Mouse (Mus musculus) kidney, embryonic 15.5 days (tissue): ENCODE results near the gene Fam160a2. TPM values are rescaled to one million over a fixed set of nuclear protein-coding genes. Genes with fewer than 3 reads are reported as not detected.

Source experiments
- ATAC-seq: fragments of 200-750 bp; cut with Nextera tagmentation; replicated peaks from 2 replicates; pipeline ENCODE4 v1.8.0; 2017; ENCODE audit warnings: moderate TSS enrichment; ENCODE audit not compliant: low FRiP score
- H3K27ac ChIP-seq: fragments of 300-500 bp; sonication (generic); 2 replicates; pipeline ENCODE4 v1.5.1; 2015; ENCODE audit warnings: mild to moderate bottlenecking, inconsistent platforms
- H3K27me3 ChIP-seq: fragments of 300-500 bp; sonication (generic); 2 replicates; pipeline ENCODE4 v1.6.1; 2015; ENCODE audit warnings: inconsistent platforms
- H3K36me3 ChIP-seq: fragments of 300-500 bp; sonication (generic); 2 replicates; pipeline ENCODE4 v1.6.1; 2015; ENCODE audit warnings: inconsistent platforms
- H3K4me1 ChIP-seq: fragments of 300-500 bp; sonication (generic); 2 replicates; pipeline ENCODE4 v1.6.1; 2015; ENCODE audit warnings: inconsistent platforms
- H3K4me2 ChIP-seq: fragments of 300-500 bp; sonication (generic); 2 replicates; pipeline ENCODE4 v1.6.1; 2015; ENCODE audit warnings: moderate library complexity, mild to moderate bottlenecking, inconsistent platforms
- H3K4me3 ChIP-seq: fragments of 300-500 bp; sonication (generic); replicated peaks from 2 replicates; pipeline ENCODE4 v1.5.1; 2015; ENCODE audit warnings: mild to moderate bottlenecking, inconsistent platforms
- H3K9ac ChIP-seq: fragments of 300-500 bp; sonication (generic); 2 replicates; pipeline ENCODE4 v1.6.1; 2015; ENCODE audit warnings: mild to moderate bottlenecking, inconsistent platforms
- H3K9me3 ChIP-seq: fragments of 300-500 bp; sonication (generic); replicated peaks from 2 replicates; pipeline ENCODE4 v1.6.1; 2016; ENCODE audit warnings: inconsistent platforms
- WGBS: fragments of 180-500 bp; shearing (Covaris S2); methylation state at CpG from one replicate; pipeline ENCODE4 v1.1.7; 2015; ENCODE audit warnings: mixed read lengths; 5-methylcytosine and 5-hydroxymethylcytosine counted together
- polyA plus RNA-seq: library from polyadenylated mRNA; unstranded; fragments of >200 nt; fragmentation: Nextera tagmentation; extraction: Ambion mirVana; gene quantifications from 2 replicates; pipeline ENCODE4 v1.2.1, GENCODE M21; 2015

The Fam160a2 gene
- polyA plus RNA-seq: 39.1 and 47.4 TPM in 2 replicates

GRCm38 (mm10) chr7:105399935-105400624 lies at the start of gene Fam160a2:
Gene Fam160a2 (minus strand): TSS chr7:105400054.
- WGBS: 1% methylated on average over 54 of the region's 55 CpGs
- Histone ChIP-seq H3K4me3 (peak within 1 kb of the TSS; percentile 90), H3K27ac (peak within 1 kb of the TSS; percentile 91), H3K27me3 (no peaks in the 10 kb centered on the region), H3K36me3 (0 out of 2 replicates have a peak, but pooled peaks cover 4% of the 10 kb centered on the region), H3K9me3 (no peaks in the 10 kb centered on the region), H3K4me2 (peak within 1 kb of the TSS; percentile 79), H3K9ac (peak within 1 kb of the TSS; percentile 85), H3K4me1 (peaks cover 15% of the 10 kb centered on the region)
- ATAC-seq: peak; percentile 99

GRCm38 (mm10) chr7:105445076-105445475 lies 45.2 kb upstream of the Fam160a2 start:
- Histone ChIP-seq H3K4me1 (no peaks in the 10 kb centered on the region), H3K4me2 (no peak overlapping the region), H3K36me3 (no peaks in the 10 kb centered on the region), H3K27me3 (no peaks in the 10 kb centered on the region), H3K9me3 (no peaks in the 10 kb centered on the region), H3K9ac (no peak overlapping the region), H3K4me3 (no peak overlapping the region), H3K27ac (no peak overlapping the region)
- WGBS: 62% methylated on average over 3 of the region's 3 CpGs
- no peak for ATAC-seq

DNA sequence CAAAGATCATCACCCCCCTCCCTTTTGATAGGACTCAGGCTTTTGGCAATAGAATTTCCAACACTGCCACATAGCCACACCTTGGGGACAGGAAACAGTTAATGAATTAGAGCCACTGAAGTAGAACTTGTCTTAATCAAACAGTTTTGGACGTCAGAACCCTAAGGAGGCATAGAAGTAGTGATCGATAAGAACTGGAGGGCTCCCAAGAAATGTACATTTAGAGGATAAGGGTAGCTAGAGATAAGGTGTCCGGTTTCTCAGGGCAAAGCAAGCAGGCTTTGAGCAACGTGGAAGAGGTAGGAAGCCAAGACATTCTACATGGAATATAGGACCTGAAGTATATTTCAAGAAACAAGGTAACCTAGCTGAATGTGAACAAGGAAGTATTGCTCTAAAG lies 41.6 kb upstream of the Fam160a2 start:
- H3K36me3 ChIP-seq: no peaks in the 10 kb centered on the region
- H3K27ac ChIP-seq: no peak overlapping the region
- H3K9ac ChIP-seq: no peak overlapping the region
- no peak overlapping the region for H3K4me3 ChIP-seq
- no peaks in the 10 kb centered on the region for H3K27me3 ChIP-seq
- no peak for ATAC-seq
- no peaks in the 10 kb centered on the region for H3K9me3 ChIP-seq
- H3K4me1 ChIP-seq: no peaks in the 10 kb centered on the region
- 52% methylated on average over 4 of the region's 4 CpGs for WGBS
- H3K4me2 ChIP-seq: no peak overlapping the region

DNA sequence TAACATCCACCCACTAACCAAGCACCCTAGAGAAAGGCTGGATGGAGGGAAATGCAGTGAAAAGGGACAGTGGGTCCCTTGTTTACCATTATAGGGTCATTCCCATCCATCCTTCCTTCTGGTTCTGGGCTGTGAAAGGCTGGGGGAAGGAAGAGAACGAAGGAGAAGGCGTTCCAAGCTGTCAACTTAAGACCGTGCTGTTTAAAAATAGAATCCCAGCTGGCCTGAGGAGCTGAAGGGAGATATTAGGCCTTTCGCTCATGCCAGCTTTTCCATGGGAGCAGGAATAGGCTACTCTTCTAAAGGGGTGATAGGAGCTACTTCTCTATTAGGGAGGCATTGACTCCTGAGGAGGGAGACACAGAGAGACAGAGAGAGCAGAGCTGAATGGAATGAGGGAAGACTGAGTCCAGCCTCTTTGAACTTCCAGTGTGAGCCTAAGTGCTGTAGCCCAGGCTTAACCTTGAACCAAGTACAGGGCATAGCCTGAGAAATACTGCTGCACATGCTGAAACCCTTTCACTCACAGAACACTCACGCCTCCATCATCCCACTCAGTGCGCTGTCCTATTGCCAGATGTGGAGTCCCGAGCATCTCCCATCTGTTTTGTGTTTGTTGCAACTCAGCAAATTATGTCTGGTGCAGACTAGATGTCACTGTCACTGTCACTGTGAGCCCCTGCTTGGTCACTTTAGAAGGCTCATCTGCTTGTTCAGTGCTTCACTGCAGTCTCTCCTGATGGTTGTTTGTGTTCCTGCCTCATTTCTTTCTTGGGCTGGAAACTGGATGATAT lies 38.3 kb upstream of the Fam160a2 start:
- Histone ChIP-seq H3K4me2 (no peak overlapping the region), H3K36me3 (no peaks in the 10 kb centered on the region), H3K4me3 (no peak overlapping the region), H3K27ac (no peak overlapping the region), H3K27me3 (no peaks in the 10 kb centered on the region), H3K4me1 (no peaks in the 10 kb centered on the region), H3K9me3 (no peaks in the 10 kb centered on the region), H3K9ac (no peak overlapping the region)
- ATAC-seq: no peak
- 71% methylated on average over 7 of the region's 7 CpGs for WGBS

DNA sequence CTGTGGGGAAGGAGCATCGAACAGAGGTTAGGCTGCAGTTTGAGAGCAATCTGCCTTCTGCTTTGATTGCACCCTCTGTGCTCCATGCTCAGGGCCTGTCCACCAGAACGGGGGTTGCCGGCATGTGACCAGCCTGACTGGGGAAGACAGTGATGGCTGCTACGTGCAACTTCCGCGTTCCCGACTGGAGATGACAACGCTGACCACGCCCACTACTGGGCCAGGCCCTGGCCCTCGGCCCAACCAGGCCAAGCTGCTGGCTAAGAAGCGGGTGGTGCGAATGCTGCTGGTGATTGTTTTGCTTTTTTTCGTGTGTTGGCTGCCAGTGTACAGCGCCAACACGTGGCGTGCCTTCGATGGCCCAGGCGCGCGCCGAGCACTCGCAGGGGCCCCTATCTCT lies 34.9 kb upstream of the Fam160a2 start:
- ATAC-seq: no peak
- Histone ChIP-seq H3K4me1 (no peaks in the 10 kb centered on the region), H3K27me3 (no peaks in the 10 kb centered on the region), H3K9ac (no peak overlapping the region), H3K4me3 (no peak overlapping the region), H3K36me3 (no peaks in the 10 kb centered on the region), H3K27ac (no peak overlapping the region), H3K9me3 (no peaks in the 10 kb centered on the region), H3K4me2 (no peak overlapping the region)
- WGBS: 75% methylated on average over 22 of the region's 22 CpGs

GRCm38 (mm10) chr7:105433859-105434258 lies 34.0 kb upstream of the Fam160a2 start:
- WGBS: 88% methylated on average over 17 of the region's 17 CpGs
- H3K27me3 ChIP-seq: no peaks in the 10 kb centered on the region
- no peak for ATAC-seq
- no peak overlapping the region for H3K27ac ChIP-seq
- no peak overlapping the region for H3K9ac ChIP-seq
- no peaks in the 10 kb centered on the region for H3K4me1 ChIP-seq
- no peaks in the 10 kb centered on the region for H3K36me3 ChIP-seq
- H3K9me3 ChIP-seq: no peaks in the 10 kb centered on the region
- H3K4me3 ChIP-seq: no peak overlapping the region
- no peak overlapping the region for H3K4me2 ChIP-seq

GRCm38 (mm10) chr7:105432058-105432457 lies 32.2 kb upstream of the Fam160a2 start:
- Histone ChIP-seq H3K9ac (no peak overlapping the region), H3K27me3 (peaks cover 8% of the 10 kb centered on the region; the same call in 1 of the 2 replicates), H3K4me3 (no peak overlapping the region), H3K9me3 (no peaks in the 10 kb centered on the region), H3K27ac (no peak overlapping the region), H3K4me2 (no peak overlapping the region), H3K36me3 (no peaks in the 10 kb centered on the region), H3K4me1 (no peaks in the 10 kb centered on the region)
- peak; percentile 88 for ATAC-seq
- WGBS: 40% methylated on average over 1 of the region's 1 CpGs

- WGBS: 1% methylated on average over 11 of the region's 11 CpGs
- H3K9ac ChIP-seq: peak overlapping the region; percentile 17; the same call in 1 of the 2 replicates
- no peak overlapping the region for H3K27ac ChIP-seq
- H3K36me3 ChIP-seq: no peaks in the 10 kb centered on the region
- no peaks in the 10 kb centered on the region for H3K9me3 ChIP-seq
- H3K4me3 ChIP-seq: peak overlapping the region; percentile 43
- peaks cover 11% of the 10 kb centered on the region for H3K4me1 ChIP-seq
- peaks cover 42% of the 10 kb centered on the region for H3K27me3 ChIP-seq
- H3K4me2 ChIP-seq: peak overlapping the region; percentile 82
- peak; percentile 73 for ATAC-seq
These were observed 26.2 kb upstream of the Fam160a2 start for GRCm38 (mm10) chr7:105426051-105426450.

DNA sequence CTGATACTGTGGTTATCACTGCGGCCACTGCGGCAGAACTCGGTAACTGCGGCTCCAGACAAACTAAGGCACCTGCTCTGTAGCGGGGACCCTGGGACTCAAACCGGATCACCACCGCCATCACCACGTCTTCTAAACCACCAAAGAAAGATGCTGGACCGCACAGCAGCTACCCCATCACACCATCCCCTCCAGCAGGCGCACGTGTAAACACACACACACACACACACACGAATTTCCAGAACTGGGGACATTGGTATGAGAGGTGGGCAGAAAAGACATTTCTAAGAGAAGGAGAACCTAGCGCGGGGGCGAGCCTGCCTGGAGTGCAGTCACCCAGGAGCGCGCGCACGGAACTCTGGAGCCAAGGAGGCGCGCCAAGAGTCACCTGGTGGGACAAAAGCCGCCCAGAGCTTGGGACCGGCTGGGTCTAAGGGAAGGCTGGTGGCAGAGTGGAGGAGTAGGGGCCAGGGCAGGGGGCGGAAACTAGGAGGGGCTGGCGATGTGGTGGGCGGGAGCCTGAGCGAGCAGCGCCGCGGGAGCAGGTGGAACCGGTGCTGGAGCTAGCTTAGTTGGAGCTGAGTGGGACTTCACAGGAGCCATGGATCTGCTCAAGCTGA lies 25.7 kb upstream of the Fam160a2 start, which contains the start of gene Cckbr:
Gene Cckbr (plus strand): TSS at position 308 of the 620 bp plus-strand sequence.
- ATAC-seq: peak; percentile 92
- WGBS: under 1% methylated on average over 31 of the region's 31 CpGs
- H3K4me3 ChIP-seq: peak within 1 kb of the TSS; percentile 43

DNA sequence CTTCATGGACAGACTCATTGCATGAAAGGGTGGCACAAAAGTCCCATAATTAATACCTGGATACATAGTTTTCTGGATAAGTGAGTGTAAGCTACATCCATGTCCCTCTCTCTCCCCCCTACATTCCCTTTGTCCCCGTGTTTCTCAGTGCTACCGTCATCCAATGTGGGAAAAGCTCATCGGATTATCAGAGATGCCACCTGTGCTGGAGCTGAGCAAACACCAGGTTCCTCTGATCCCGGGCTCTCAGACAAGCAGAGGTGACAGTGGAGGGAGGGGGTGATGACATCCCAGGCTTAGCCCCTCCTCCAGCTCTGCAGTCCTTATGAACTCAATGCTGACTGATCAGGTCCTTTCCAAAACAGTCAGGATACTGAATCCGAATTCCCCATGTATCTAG lies 24.5 kb upstream of the Fam160a2 start:
- H3K27me3 ChIP-seq: peaks cover 42% of the 10 kb centered on the region
- WGBS: 25% methylated on average over 5 of the region's 5 CpGs

More for the DNA sequence above, 25.7 kb upstream of the Fam160a2 start, which contains the start of gene Cckbr:
- H3K4me1 ChIP-seq: peaks cover 11% of the 10 kb centered on the region
- H3K9ac ChIP-seq: peak within 1 kb of the TSS; percentile 17; the same call in 1 of the 2 replicates
- H3K4me2 ChIP-seq: peak within 1 kb of the TSS; percentile 82
- H3K27me3 ChIP-seq: peaks cover 42% of the 10 kb centered on the region
- H3K9me3 ChIP-seq: no peaks in the 10 kb centered on the region
- no peak within 1 kb of the TSS for H3K27ac ChIP-seq
- no peaks in the 10 kb centered on the region for H3K36me3 ChIP-seq

DNA sequence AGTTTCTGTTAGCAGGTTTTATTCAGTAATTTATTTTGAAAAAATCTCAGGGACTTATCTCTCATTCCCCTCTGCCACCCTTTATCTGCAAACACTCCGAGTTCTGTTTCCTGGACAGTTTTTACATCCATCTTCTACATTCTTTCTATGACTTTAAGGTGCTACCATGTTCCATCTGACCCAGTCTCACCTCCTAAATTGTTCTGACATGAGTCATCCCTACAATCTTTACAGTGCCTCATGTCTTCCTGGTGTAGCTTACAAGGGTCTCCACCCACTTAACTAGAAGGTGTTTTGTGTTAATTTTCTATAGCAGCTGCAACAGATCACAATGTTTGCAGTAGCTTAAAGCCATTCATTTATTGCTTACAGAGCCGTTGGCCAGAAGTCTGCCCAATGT lies 21.0 kb upstream of the Fam160a2 start:
- no peak for ATAC-seq
- WGBS: 31% methylated on average over 2 of the region's 2 CpGs
- Histone ChIP-seq H3K27ac (no peak overlapping the region), H3K9me3 (no peaks in the 10 kb centered on the region), H3K4me3 (no peak overlapping the region), H3K36me3 (no peaks in the 10 kb centered on the region), H3K9ac (no peak overlapping the region), H3K4me2 (no peak overlapping the region), H3K27me3 (peaks cover 22% of the 10 kb centered on the region), H3K4me1 (peaks cover 9% of the 10 kb centered on the region)

More for the DNA sequence above, 24.5 kb upstream of the Fam160a2 start:
- H3K4me3 ChIP-seq: no peak overlapping the region
- peaks cover 11% of the 10 kb centered on the region for H3K4me1 ChIP-seq
- no peak overlapping the region for H3K27ac ChIP-seq
- no peaks in the 10 kb centered on the region for H3K9me3 ChIP-seq
- ATAC-seq: no peak
- no peak overlapping the region for H3K9ac ChIP-seq
- no peak overlapping the region for H3K4me2 ChIP-seq
- H3K36me3 ChIP-seq: no peaks in the 10 kb centered on the region

- ATAC-seq: no peak
- H3K4me2 ChIP-seq: no peak overlapping the region
- H3K9ac ChIP-seq: no peak overlapping the region
- H3K27ac ChIP-seq: no peak overlapping the region
- no peaks in the 10 kb centered on the region for H3K4me1 ChIP-seq
- no peaks in the 10 kb centered on the region for H3K27me3 ChIP-seq
- H3K36me3 ChIP-seq: no peaks in the 10 kb centered on the region
- 81% methylated on average over 5 of the region's 5 CpGs for WGBS
- H3K4me3 ChIP-seq: no peak overlapping the region
- no peaks in the 10 kb centered on the region for H3K9me3 ChIP-seq
These were observed 18.3 kb upstream of the Fam160a2 start for GRCm38 (mm10) chr7:105418106-105418505.
